22 mouse cellular contexts compared by ENCODE assay signal in genomic region chr2:117804686-117805085, GRCm38 (mm10).
DNase-seq lines count a peak whose midpoint lies in the region; ATAC-seq and TF ChIP-seq lines count a peak whose summit lies in the region.
"Had no signal": no experiment of that assay in that cellular context is flagged by ENCODE, and none has a peak within 500 bp of the region (broad histone marks: within the 10 kb centered on the region; RNA-seq: fewer than 3 reads in every experiment).

No protein-coding gene starts in this region.

- H3K79me2 ChIP-seq in liver, adult 2 months (ENCODE audit: control insufficient read depth, insufficient read depth, low read length): no peaks in the 10 kb centered on the region
- no peaks in the 10 kb centered on the region for H3K79me2 ChIP-seq in myocyte (ENCODE audit: control insufficient read depth, insufficient read depth)

- no peak overlapping the region for H3K4me3 ChIP-seq in liver, adult 2 months (ENCODE audit: insufficient read depth, low read depth, low read length)
- H3K4me3 ChIP-seq in liver, embryonic 11.5 days (ENCODE audit: low read depth, low read length): no peak overlapping the region
- H3K4me3 ChIP-seq in midbrain, embryonic 14.5 days (replicated peaks; ENCODE audit: low read depth, low read length): no peak overlapping the region
- no peak overlapping the region for H3K4me3 ChIP-seq in midbrain, embryonic 11.5 days (ENCODE audit: low read depth, low read length)
- H3K4me3 ChIP-seq in myocyte: no peak overlapping the region
- H3K4me3 ChIP-seq: embryonic facial prominence, embryonic 15.5 days; forebrain, embryonic 13.5 days; gastrocnemius, adult 2 months; heart, embryonic 12.5 days; hindbrain, embryonic 10.5 days; intestine, embryonic 15.5 days had no signal

- no peak overlapping the region for H3K4me2 ChIP-seq in liver, embryonic 11.5 days
- H3K4me2 ChIP-seq in midbrain, embryonic 14.5 days (ENCODE audit: low read length): no peak overlapping the region
- no peak overlapping the region for H3K4me2 ChIP-seq in midbrain, embryonic 11.5 days
- H3K4me2 ChIP-seq in myocyte (ENCODE audit: low read depth): no peak overlapping the region
- H3K4me2 ChIP-seq: embryonic facial prominence, embryonic 15.5 days; forebrain, embryonic 13.5 days; heart, embryonic 12.5 days; hindbrain, embryonic 14.5 days; intestine, embryonic 15.5 days had no signal

- no peak for TF ChIP-seq CTCF in liver, adult 2 months (IDR thresholded peaks at IDR 0.05; ENCODE audit: low read depth, low read length)

- H3ac ChIP-seq in myocyte (ENCODE audit: control insufficient read depth, insufficient read length): no peak overlapping the region

- no peak overlapping the region for H3K27ac ChIP-seq in liver, adult 2 months (replicated peaks; ENCODE audit: insufficient read depth, low read depth, low read length)
- H3K27ac ChIP-seq in liver, embryonic 11.5 days (ENCODE audit: low read depth, low read length): no peak overlapping the region
- H3K27ac ChIP-seq in midbrain, embryonic 14.5 days (replicated peaks; ENCODE audit: low read depth, low read length): no peak overlapping the region
- H3K27ac ChIP-seq in midbrain, embryonic 11.5 days (ENCODE audit: low read depth, low read length): no peak overlapping the region
- H3K27ac ChIP-seq: embryonic facial prominence, embryonic 15.5 days; forebrain, embryonic 13.5 days; gastrocnemius, adult 2 months; hindbrain, embryonic 10.5 days; hindbrain, embryonic 14.5 days; intestine, embryonic 15.5 days had no signal

- no peak overlapping the region for H3K9ac ChIP-seq in liver, adult 2 months (ENCODE audit: low read depth, low read length)
- H3K9ac ChIP-seq in liver, embryonic 11.5 days (ENCODE audit: low read depth, low read length): no peak overlapping the region
- no peak overlapping the region for H3K9ac ChIP-seq in midbrain, embryonic 14.5 days (replicated peaks; ENCODE audit: low read length)
- no peak overlapping the region for H3K9ac ChIP-seq in midbrain, embryonic 11.5 days (ENCODE audit: low read length)
- H3K9ac ChIP-seq: embryonic facial prominence, embryonic 15.5 days; forebrain, embryonic 13.5 days; forebrain, postnatal 0 days; heart, embryonic 12.5 days; hindbrain, embryonic 14.5 days; intestine, embryonic 15.5 days had no signal

- no peak for TF ChIP-seq POLR2A in liver, adult 2 months (IDR thresholded peaks at IDR 0.05; ENCODE audit: extremely low read depth, insufficient read depth, low read length)
- no peak for TF ChIP-seq POLR2A in myocyte (IDR thresholded peaks at IDR 0.05; ENCODE audit: insufficient read length, low read depth)

- ATAC-seq in liver, embryonic 11.5 days (replicated peaks; ENCODE audit: low FRiP score): no peak
- no peak for ATAC-seq in midbrain, embryonic 14.5 days (ENCODE audit: low FRiP score, low TSS enrichment)
- ATAC-seq in midbrain, embryonic 11.5 days (ENCODE audit: low FRiP score): no peak
- ATAC-seq in erythroblast, adult 5-6 weeks (replicated peaks; ENCODE audit: low FRiP score, poor library complexity, severe bottlenecking): no peak
- ATAC-seq: forebrain, embryonic 13.5 days; forebrain, postnatal 0 days; intestine, embryonic 15.5 days had no signal

- no peaks in the 10 kb centered on the region for H3K9me3 ChIP-seq in liver, embryonic 11.5 days (ENCODE audit: control insufficient read depth, low read length)
- H3K9me3 ChIP-seq in midbrain, embryonic 14.5 days (ENCODE audit: control insufficient read depth, low read length): no peaks in the 10 kb centered on the region
- no peaks in the 10 kb centered on the region for H3K9me3 ChIP-seq in midbrain, embryonic 11.5 days (ENCODE audit: control insufficient read depth, low read length)
- H3K9me3 ChIP-seq: embryonic facial prominence, embryonic 15.5 days; forebrain, embryonic 13.5 days; heart, embryonic 12.5 days; hindbrain, embryonic 10.5 days; intestine, embryonic 15.5 days had no signal

- H3K4me1 ChIP-seq in liver, adult 2 months (ENCODE audit: control insufficient read depth, insufficient read depth, low read length): peaks cover 7% of the 10 kb centered on the region
- H3K4me1 ChIP-seq in liver, embryonic 11.5 days (replicated peaks; ENCODE audit: control insufficient read depth, insufficient read depth, low read length): no peaks in the 10 kb centered on the region
- H3K4me1 ChIP-seq in midbrain, embryonic 14.5 days (ENCODE audit: control insufficient read depth, insufficient read depth, low read length): no peaks in the 10 kb centered on the region
- H3K4me1 ChIP-seq in midbrain, embryonic 11.5 days (ENCODE audit: control insufficient read depth, insufficient read depth, low read length): no peaks in the 10 kb centered on the region
- H3K4me1 ChIP-seq: embryonic facial prominence, embryonic 15.5 days; forebrain, embryonic 13.5 days; heart, embryonic 12.5 days; hindbrain, embryonic 10.5 days; intestine, embryonic 15.5 days had no signal

- peak; percentile 85 for DNase-seq in liver, adult 2 months (ENCODE audit: extremely low read depth, low read depth, low spot score)
- no peak for DNase-seq in liver, embryonic 11.5 days (ENCODE audit: low spot score)
- DNase-seq in midbrain, embryonic 14.5 days: peak; percentile 1
- no peak for DNase-seq in midbrain, embryonic 11.5 days (ENCODE audit: low spot score, missing footprints)
- DNase-seq in NIH3T3 (ENCODE audit: low read depth): peak; percentile 56
- no peak for DNase-seq in layer of hippocampus, postnatal 10 days (ENCODE audit: low spot score in 2 of 2)
- DNase-seq: adrenal gland, postnatal 14 days; cerebellum, adult 18-20 months; cerebellum, adult 9-11 months; cerebellum, postnatal 36 days; forebrain, postnatal 0 days; gastrocnemius, adult 2 months; gastrocnemius, postnatal 25 days had no signal

- no peaks in the 10 kb centered on the region for H3K36me3 ChIP-seq in liver, adult 2 months (ENCODE audit: control insufficient read depth, insufficient read depth, low read length)
- no peaks in the 10 kb centered on the region for H3K36me3 ChIP-seq in liver, embryonic 11.5 days (ENCODE audit: control insufficient read depth, insufficient read depth, low read length)
- H3K36me3 ChIP-seq in midbrain, embryonic 14.5 days (ENCODE audit: control insufficient read depth, insufficient read depth, low read length): no peaks in the 10 kb centered on the region
- no peaks in the 10 kb centered on the region for H3K36me3 ChIP-seq in midbrain, embryonic 11.5 days (ENCODE audit: control insufficient read depth, insufficient read depth, low read length)
- no peaks in the 10 kb centered on the region for H3K36me3 ChIP-seq in myocyte (ENCODE audit: control insufficient read depth, insufficient read depth)
- H3K36me3 ChIP-seq: embryonic facial prominence, embryonic 15.5 days; heart, embryonic 12.5 days; hindbrain, embryonic 10.5 days; intestine, embryonic 15.5 days had no signal

- no peaks in the 10 kb centered on the region for H3K27me3 ChIP-seq in liver, adult 2 months (ENCODE audit: control insufficient read depth, insufficient read depth, low read length)
- H3K27me3 ChIP-seq in liver, embryonic 11.5 days (replicated peaks; ENCODE audit: control insufficient read depth, insufficient read depth, low read length): no peaks in the 10 kb centered on the region
- no peaks in the 10 kb centered on the region for H3K27me3 ChIP-seq in midbrain, embryonic 14.5 days (ENCODE audit: control insufficient read depth, insufficient read depth, low read length)
- H3K27me3 ChIP-seq in midbrain, embryonic 11.5 days (ENCODE audit: control insufficient read depth, insufficient read depth, low read length): no peaks in the 10 kb centered on the region
- no peaks in the 10 kb centered on the region for H3K27me3 ChIP-seq in myocyte (ENCODE audit: control insufficient read depth, insufficient read depth, insufficient read length)
- H3K27me3 ChIP-seq: CH12.LX; embryonic facial prominence, embryonic 15.5 days; forebrain, embryonic 13.5 days; heart, embryonic 12.5 days; intestine, embryonic 15.5 days had no signal

TF ChIP-seq in myocyte, 11 proteins besides CTCF, POLR2A, EP300 and RAD21:
- TF ChIP-seq CEBPB (IDR thresholded peaks at IDR 0.05; ENCODE audit: insufficient read depth, poor library complexity, severe bottlenecking) (0 out of 2 replicates have a peak, but pooled peaks have one; percentile 40), MYOD1 (IDR thresholded peaks at IDR 0.05; ENCODE audit: control insufficient read depth in 1 of 3, insufficient read length in 2 of 3, low read depth in 2 of 3) (no peak), POLR2AphosphoS2 (IDR thresholded peaks at IDR 0.05; ENCODE audit: insufficient read length, low read depth) (no peak), MAX (IDR thresholded peaks at IDR 0.05; ENCODE audit: low read depth) (no peak), TCF3 (IDR thresholded peaks at IDR 0.05; ENCODE audit: insufficient read length, low read depth) (no peak), E2F4 (IDR thresholded peaks at IDR 0.05; ENCODE audit: insufficient read depth) (no peak), TCF12 (IDR thresholded peaks at IDR 0.05; ENCODE audit: insufficient read depth, poor library complexity, severe bottlenecking) (no peak)

Comparison
In these comparisons a context has a peak if more than half of its experiments do, and no peak if none do; other contexts are left out.
1. DNase-seq: peak in liver, adult 2 months (single experiment), midbrain, embryonic 14.5 days (single experiment) and NIH3T3 (single experiment); none in liver, embryonic 11.5 days (single experiment), midbrain, embryonic 11.5 days (single experiment) and layer of hippocampus, postnatal 10 days (0 of 2).